Mouse (Mus musculus) stomach, embryonic 15.5 days (tissue): ENCODE data around the gene Scg5. TPM values are rescaled to one million over a fixed set of nuclear protein-coding genes. Genes with fewer than 3 reads are reported as not detected.

Experiments used
- polyA plus RNA-seq: library from polyadenylated mRNA; unstranded; fragments of >200 nt; fragmentation: Nextera tagmentation; extraction: Ambion mirVana; gene quantifications from 2 replicates; pipeline ENCODE4 v1.2.1, GENCODE M21; 2015

Gene Scg5
- polyA plus RNA-seq, 1 experiment from 2014 or later, result 12.4 TPM

Other genes with a start within 250 kb of the Scg5 start
- 5.4 and 6.9 TPM in 2 replicates for gene Grem1, start 70.5 kb downstream of the Scg5 start, polyA plus RNA-seq
- 22.3 and 25.2 TPM in 2 replicates for gene Arhgap11a, start 19.5 kb upstream of the Scg5 start, polyA plus RNA-seq
- 0.94 and 1.1 TPM in 2 replicates for gene Gjd2, start 184.5 kb upstream of the Scg5 start, polyA plus RNA-seq
- 52.9 and 87.8 TPM in 2 replicates for gene Actc1, start 224.4 kb upstream of the Scg5 start, polyA plus RNA-seq